Mouse (Mus musculus) hindbrain, embryonic 12.5 days (tissue): ENCODE results near the gene 4930469K13Rik. TPM values are rescaled to one million over a fixed set of nuclear protein-coding genes. Genes with fewer than 3 reads are reported as not detected.
"Not testable (repeated sequence)": the region's sequence is repeated elsewhere in the genome, so short reads cannot be mapped to it uniquely, and the experiment has no call there.

Experiments
- ATAC-seq: fragments of 200-750 bp; cut with Nextera tagmentation; 2 replicates; pipeline ENCODE4 v1.8.0; 2017; ENCODE audit warnings: moderate TSS enrichment; ENCODE audit not compliant: low FRiP score
- H3K27ac ChIP-seq: fragments of 300-500 bp; sonication (generic); 2 replicates; pipeline ENCODE4 v1.5.1; 2016; ENCODE audit warnings: mild to moderate bottlenecking
- H3K27me3 ChIP-seq: fragments of 300-500 bp; sonication (generic); 2 replicates; pipeline ENCODE4 v1.6.1; 2016; ENCODE audit warnings: mild to moderate bottlenecking
- H3K36me3 ChIP-seq: fragments of 300-500 bp; sonication (generic); 2 replicates; pipeline ENCODE4 v1.6.1; 2016; ENCODE audit warnings: mild to moderate bottlenecking
- H3K4me1 ChIP-seq: fragments of 300-500 bp; sonication (generic); 2 replicates; pipeline ENCODE4 v1.6.1; 2016
- H3K4me2 ChIP-seq: fragments of 300-500 bp; sonication (generic); replicated peaks from 2 replicates; pipeline ENCODE4 v1.6.1; 2016; ENCODE audit warnings: mild to moderate bottlenecking
- H3K4me3 ChIP-seq: fragments of 300-500 bp; sonication (generic); 2 replicates; pipeline ENCODE4 v1.5.1; 2016; ENCODE audit warnings: mild to moderate bottlenecking
- H3K9ac ChIP-seq: fragments of 300-500 bp; sonication (generic); 2 replicates; pipeline ENCODE4 v1.6.1; 2016; ENCODE audit warnings: mild to moderate bottlenecking, moderate library complexity
- H3K9me3 ChIP-seq: fragments of 300-500 bp; sonication (generic); replicated peaks from 2 replicates; pipeline ENCODE4 v1.6.1; 2016; ENCODE audit warnings: mild to moderate bottlenecking
- WGBS: fragments of 180-500 bp; shearing (Covaris S2); methylation state at CpG from one replicate; pipeline ENCODE4 v1.1.7; 2016; 5-methylcytosine and 5-hydroxymethylcytosine counted together
- polyA plus RNA-seq: library from polyadenylated mRNA; unstranded; fragments of >200 nt; fragmentation: Nextera tagmentation; extraction: Ambion mirVana; gene quantifications from 2 replicates; pipeline ENCODE4 v1.2.1, GENCODE M21; 2016

The 4930469K13Rik gene
- 4.0 and 9.8 TPM in 2 replicates for polyA plus RNA-seq

- no peaks in the 10 kb centered on the region for H3K27me3 ChIP-seq
- 83% methylated on average over 10 of the region's 10 CpGs for WGBS
- no peaks in the 10 kb centered on the region for H3K36me3 ChIP-seq
- no peak within 1 kb of the TSS for H3K4me3 ChIP-seq
- H3K4me1 ChIP-seq: no peaks in the 10 kb centered on the region
- no peak within 1 kb of the TSS for H3K4me2 ChIP-seq
- no peak within 1 kb of the TSS for H3K27ac ChIP-seq
- no peak for ATAC-seq
- no peak within 1 kb of the TSS for H3K9ac ChIP-seq
- H3K9me3 ChIP-seq: no peaks in the 10 kb centered on the region
Measured at GRCm38 (mm10) chr11:34098422-34098821, at the start of gene 4930469K13Rik. 4930469K13Rik (minus strand) TSS chr11:34098554.

GRCm38 (mm10) chr11:34146934-34147333 is 48.6 kb upstream of the 4930469K13Rik start:
- Histone ChIP-seq H3K27ac (no peak overlapping the region), H3K27me3 (no peaks in the 10 kb centered on the region), H3K4me2 (no peak overlapping the region), H3K9me3 (no peaks in the 10 kb centered on the region), H3K36me3 (no peaks in the 10 kb centered on the region), H3K4me3 (no peak overlapping the region), H3K9ac (no peak overlapping the region), H3K4me1 (no peaks in the 10 kb centered on the region)
- ATAC-seq: no peak
- WGBS: 75% methylated on average over 5 of the region's 5 CpGs

- Histone ChIP-seq H3K36me3 (no peaks in the 10 kb centered on the region), H3K4me1 (no peaks in the 10 kb centered on the region), H3K9ac (no peak overlapping the region), H3K27ac (no peak overlapping the region), H3K4me2 (no peak overlapping the region), H3K9me3 (no peaks in the 10 kb centered on the region), H3K4me3 (no peak overlapping the region), H3K27me3 (no peaks in the 10 kb centered on the region)
- 58% methylated on average over 4 of the region's 4 CpGs for WGBS
- no peak for ATAC-seq
Measured at GRCm38 (mm10) chr11:34144421-34144820, 46.1 kb upstream of the 4930469K13Rik start.

- no peak overlapping the region for H3K27ac ChIP-seq
- no peak overlapping the region for H3K9ac ChIP-seq
- no peak overlapping the region for H3K4me2 ChIP-seq
- H3K27me3 ChIP-seq: no peaks in the 10 kb centered on the region
- ATAC-seq: no peak
- no peaks in the 10 kb centered on the region for H3K9me3 ChIP-seq
- no peak overlapping the region for H3K4me3 ChIP-seq
- no peaks in the 10 kb centered on the region for H3K36me3 ChIP-seq
- no peaks in the 10 kb centered on the region for H3K4me1 ChIP-seq
- WGBS: 76% methylated on average over 5 of the region's 5 CpGs
Measured at GRCm38 (mm10) chr11:34143984-34144383, 45.6 kb upstream of the 4930469K13Rik start.

- Histone ChIP-seq H3K4me2 (no peak overlapping the region), H3K4me1 (no peaks in the 10 kb centered on the region), H3K27ac (no peak overlapping the region), H3K36me3 (no peaks in the 10 kb centered on the region), H3K9me3 (no peaks in the 10 kb centered on the region), H3K4me3 (no peak overlapping the region), H3K9ac (no peak overlapping the region), H3K27me3 (no peaks in the 10 kb centered on the region)
- ATAC-seq: no peak
- 82% methylated on average over 8 of the region's 8 CpGs for whole genome bisulfite sequencing
Measured at GRCm38 (mm10) chr11:34139296-34139695, 40.9 kb upstream of the 4930469K13Rik start.

- ATAC-seq: no peak
- H3K4me3 ChIP-seq: no peak overlapping the region
- 90% methylated on average over 2 of the region's 2 CpGs for WGBS
Measured at GRCm38 (mm10) chr11:34128412-34128811, 30.1 kb upstream of the 4930469K13Rik start.

GRCm38 (mm10) chr11:34125727-34126126 is 27.4 kb upstream of the 4930469K13Rik start:
- not testable (repeated sequence) for H3K27me3 ChIP-seq, H3K9ac ChIP-seq, H3K9me3 ChIP-seq, H3K4me1 ChIP-seq, H3K27ac ChIP-seq, H3K4me3 ChIP-seq, H3K36me3 ChIP-seq, ATAC-seq, H3K4me2 ChIP-seq
- WGBS: 82% methylated on average over 3 of the region's 3 CpGs

More at GRCm38 (mm10) chr11:34128412-34128811, 30.1 kb upstream of the 4930469K13Rik start:
- Histone ChIP-seq H3K4me2 (no peak overlapping the region), H3K27ac (no peak overlapping the region), H3K9ac (no peak overlapping the region), H3K9me3 (no peaks in the 10 kb centered on the region), H3K4me1 (no peaks in the 10 kb centered on the region), H3K27me3 (no peaks in the 10 kb centered on the region), H3K36me3 (no peaks in the 10 kb centered on the region)

GRCm38 (mm10) chr11:34124852-34125251 is 26.5 kb upstream of the 4930469K13Rik start:
- ATAC-seq: no peak
- Histone ChIP-seq H3K9ac (no peak overlapping the region), H3K27me3 (no peaks in the 10 kb centered on the region), H3K9me3 (no peaks in the 10 kb centered on the region), H3K4me1 (no peaks in the 10 kb centered on the region), H3K4me2 (no peak overlapping the region), H3K4me3 (no peak overlapping the region), H3K27ac (no peak overlapping the region), H3K36me3 (no peaks in the 10 kb centered on the region)
- WGBS: 51% methylated on average over 7 of the region's 7 CpGs

GRCm38 (mm10) chr11:34123147-34123546 is 24.8 kb upstream of the 4930469K13Rik start:
- Histone ChIP-seq H3K4me3 (no peak overlapping the region), H3K27me3 (no peaks in the 10 kb centered on the region), H3K9me3 (no peaks in the 10 kb centered on the region), H3K4me2 (no peak overlapping the region), H3K27ac (no peak overlapping the region), H3K36me3 (no peaks in the 10 kb centered on the region), H3K9ac (no peak overlapping the region), H3K4me1 (no peaks in the 10 kb centered on the region)
- no peak for ATAC-seq
- WGBS: 24% methylated on average over 2 of the region's 2 CpGs

GRCm38 (mm10) chr11:34118319-34118718 is 20.0 kb upstream of the 4930469K13Rik start:
- Histone ChIP-seq H3K4me3 (no peak overlapping the region), H3K27ac (no peak overlapping the region), H3K27me3 (no peaks in the 10 kb centered on the region), H3K4me1 (peaks cover 5% of the 10 kb centered on the region), H3K9ac (no peak overlapping the region), H3K36me3 (no peaks in the 10 kb centered on the region), H3K4me2 (no peak overlapping the region), H3K9me3 (no peaks in the 10 kb centered on the region)
- no peak for ATAC-seq
- 83% methylated on average over 3 of the region's 3 CpGs for WGBS

- H3K27me3 ChIP-seq: no peaks in the 10 kb centered on the region
- H3K27ac ChIP-seq: no peak overlapping the region
- no peak overlapping the region for H3K4me3 ChIP-seq
- H3K9ac ChIP-seq: no peak overlapping the region
- WGBS: 87% methylated on average over 3 of the region's 3 CpGs
- no peak for ATAC-seq
- H3K9me3 ChIP-seq: no peaks in the 10 kb centered on the region
- H3K4me2 ChIP-seq: no peak overlapping the region
- no peaks in the 10 kb centered on the region for H3K36me3 ChIP-seq
- H3K4me1 ChIP-seq: peaks cover 8% of the 10 kb centered on the region
Measured at GRCm38 (mm10) chr11:34117581-34117980, 19.2 kb upstream of the 4930469K13Rik start.

GRCm38 (mm10) chr11:34116572-34117135 is 18.3 kb upstream of the 4930469K13Rik start:
- Histone ChIP-seq H3K4me1 (peaks cover 13% of the 10 kb centered on the region), H3K9me3 (no peaks in the 10 kb centered on the region), H3K27me3 (no peaks in the 10 kb centered on the region), H3K9ac (no peak overlapping the region), H3K36me3 (no peaks in the 10 kb centered on the region), H3K4me3 (no peak overlapping the region), H3K4me2 (no peak overlapping the region), H3K27ac (no peak overlapping the region)
- WGBS: 76% methylated on average over 2 of the region's 2 CpGs
- ATAC-seq: no peak

GRCm38 (mm10) chr11:34113760-34114159 is 15.4 kb upstream of the 4930469K13Rik start:
- Histone ChIP-seq H3K4me1 (peaks cover 16% of the 10 kb centered on the region), H3K36me3 (no peaks in the 10 kb centered on the region), H3K9ac (no peak overlapping the region), H3K27ac (peak overlapping the region; percentile 57), H3K4me2 (no peak overlapping the region), H3K9me3 (no peaks in the 10 kb centered on the region), H3K4me3 (no peak overlapping the region), H3K27me3 (no peaks in the 10 kb centered on the region)
- ATAC-seq: peak; percentile 43; the same call in 1 of the 2 replicates
- WGBS: 56% methylated on average over 2 of the region's 2 CpGs
